Mouse (Mus musculus): ENCODE data around the gene Acaca.

Gene Acaca

GRCm38 (mm10) chr11:84128943-84129798 is at the start of gene Acaca, which contains the start of gene Tada2a:
Gene Acaca, plus strand, starts transcription at chr11:84129672.
Gene Tada2a, minus strand, starts transcription at chr11:84129600.
- peak; percentile 74 to 80 for DNase-seq (ENCODE audit: low spot score in 2 of 2)

GRCm38 (mm10) chr11:84079887-84080286 is 49.6 kb upstream of the Acaca start:
- no peak for DNase-seq (ENCODE audit: low spot score in 2 of 2)

GRCm38 (mm10) chr11:84080327-84080726 is 49.1 kb upstream of the Acaca start:
- no peak for DNase-seq (ENCODE audit: low spot score in 2 of 2)

- DNase-seq (ENCODE audit: low spot score in 2 of 2): no peak
Measured at GRCm38 (mm10) chr11:84081901-84082300, 47.6 kb upstream of the Acaca start.

DNA sequence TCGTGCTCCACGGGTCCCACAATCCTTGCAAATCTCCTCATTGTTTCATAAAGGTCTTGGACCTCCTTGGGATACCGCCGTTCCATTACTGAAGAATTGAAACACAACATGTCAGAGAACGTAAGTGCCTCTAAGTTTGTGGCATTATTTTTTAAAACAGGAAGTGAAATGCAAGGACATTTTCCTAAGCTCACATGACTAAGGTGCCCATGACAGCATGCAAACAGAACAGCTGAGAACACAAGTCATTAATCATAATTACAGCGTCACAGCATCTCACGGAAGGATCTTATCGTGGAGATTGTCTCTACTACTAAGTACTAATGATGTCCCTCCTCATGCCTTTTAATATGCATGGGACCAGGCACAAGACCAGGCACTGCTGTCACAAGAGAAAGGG is 38.9 kb upstream of the Acaca start:
- DNase-seq (ENCODE audit: low spot score in 2 of 2): no peak

GRCm38 (mm10) chr11:84095084-84095483 is 34.4 kb upstream of the Acaca start:
- DNase-seq (ENCODE audit: low spot score in 2 of 2): no peak

- peak in 1 of 2 experiments; percentile 57 for DNase-seq (ENCODE audit: low spot score in 2 of 2)
Measured at GRCm38 (mm10) chr11:84097251-84097998, 32.0 kb upstream of the Acaca start.

GRCm38 (mm10) chr11:84101182-84101581 is 28.3 kb upstream of the Acaca start:
- no peak for DNase-seq (ENCODE audit: low spot score in 2 of 2)

DNA sequence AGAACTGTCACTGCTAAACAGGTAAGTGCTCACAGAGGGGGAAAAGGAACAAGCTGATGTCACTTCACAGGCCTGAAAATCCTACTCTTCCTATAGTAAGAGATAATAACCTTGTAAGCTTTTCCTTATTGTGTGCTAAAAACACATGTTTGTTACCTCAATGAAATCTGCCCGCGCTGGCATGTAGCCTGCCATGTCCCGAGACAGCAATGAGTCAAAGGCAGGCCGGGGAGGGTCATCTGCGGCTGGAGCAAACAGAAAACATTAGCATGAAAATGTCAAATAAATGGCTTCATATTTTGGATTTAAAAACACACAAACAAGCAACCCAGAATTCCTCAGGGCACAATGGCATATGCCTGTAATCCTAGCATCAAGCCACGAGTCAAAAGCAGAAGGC is 25.4 kb upstream of the Acaca start:
- DNase-seq (ENCODE audit: low spot score in 2 of 2): no peak

GRCm38 (mm10) chr11:84107137-84107536 is 22.3 kb upstream of the Acaca start:
- DNase-seq (ENCODE audit: low spot score in 2 of 2): no peak

- peak in 1 of 2 experiments; percentile 26 for DNase-seq (ENCODE audit: low spot score in 2 of 2)
Measured at GRCm38 (mm10) chr11:84113623-84114022, 15.8 kb upstream of the Acaca start.

DNA sequence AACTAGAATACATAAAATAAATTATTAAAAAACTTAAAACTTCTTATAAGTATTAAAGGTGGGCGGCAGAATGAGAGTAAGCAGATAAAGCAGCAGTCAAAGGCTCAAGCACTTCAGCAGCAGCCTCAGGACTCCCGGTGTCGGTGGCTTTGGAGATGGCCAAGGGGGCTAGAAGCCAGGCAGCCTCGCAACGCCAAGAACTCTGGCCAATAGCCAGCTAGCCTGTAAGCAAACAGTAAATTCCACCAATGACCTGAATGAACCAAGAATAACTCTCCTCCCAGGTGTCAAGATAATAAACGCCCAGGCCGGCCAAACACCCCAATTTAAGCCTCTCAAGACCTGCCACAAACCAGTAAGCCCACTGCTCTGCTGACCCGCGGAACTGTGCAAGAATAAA is 13.8 kb upstream of the Acaca start:
- DNase-seq (ENCODE audit: low spot score in 2 of 2): no peak

DNA sequence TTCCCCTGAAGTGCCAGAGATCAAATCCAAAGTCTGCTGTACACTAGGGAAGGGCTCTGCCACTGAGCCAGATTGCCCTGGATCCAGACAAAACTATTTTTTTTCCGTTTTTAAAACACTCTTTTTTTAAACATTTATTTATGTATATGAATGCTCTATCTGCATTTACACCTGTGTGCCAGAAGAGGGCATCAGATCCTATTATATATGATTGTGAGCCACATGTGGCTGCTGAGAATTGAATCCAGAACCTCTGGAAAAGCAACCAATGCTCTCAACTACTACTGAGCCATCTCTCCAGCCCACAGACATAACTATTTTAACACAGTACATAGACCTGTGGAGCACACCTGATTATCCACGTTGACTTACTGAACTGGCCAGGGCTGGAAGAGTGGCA is 13.3 kb upstream of the Acaca start:
- no peak for DNase-seq (ENCODE audit: low spot score in 2 of 2)

DNA sequence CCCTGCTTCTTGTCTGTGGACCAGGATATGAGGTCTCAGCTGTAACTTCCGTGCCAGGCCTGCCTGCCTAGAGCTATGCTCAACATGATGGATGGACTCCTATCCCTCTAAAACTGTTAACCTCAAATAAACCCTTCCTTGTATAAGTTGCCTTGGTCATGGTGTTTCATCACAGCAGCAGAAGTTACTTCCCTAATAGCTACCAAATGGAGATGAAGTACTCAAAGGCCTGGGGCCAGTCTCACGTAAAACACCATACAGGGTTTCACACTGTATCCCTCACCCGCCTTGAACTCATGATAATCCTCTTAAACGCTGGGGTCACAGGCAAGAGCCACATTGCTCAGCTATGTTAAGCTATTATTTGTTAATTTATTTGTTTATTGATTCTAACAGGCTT is 12.0 kb upstream of the Acaca start:
- no peak for DNase-seq (ENCODE audit: low spot score in 2 of 2)

DNA sequence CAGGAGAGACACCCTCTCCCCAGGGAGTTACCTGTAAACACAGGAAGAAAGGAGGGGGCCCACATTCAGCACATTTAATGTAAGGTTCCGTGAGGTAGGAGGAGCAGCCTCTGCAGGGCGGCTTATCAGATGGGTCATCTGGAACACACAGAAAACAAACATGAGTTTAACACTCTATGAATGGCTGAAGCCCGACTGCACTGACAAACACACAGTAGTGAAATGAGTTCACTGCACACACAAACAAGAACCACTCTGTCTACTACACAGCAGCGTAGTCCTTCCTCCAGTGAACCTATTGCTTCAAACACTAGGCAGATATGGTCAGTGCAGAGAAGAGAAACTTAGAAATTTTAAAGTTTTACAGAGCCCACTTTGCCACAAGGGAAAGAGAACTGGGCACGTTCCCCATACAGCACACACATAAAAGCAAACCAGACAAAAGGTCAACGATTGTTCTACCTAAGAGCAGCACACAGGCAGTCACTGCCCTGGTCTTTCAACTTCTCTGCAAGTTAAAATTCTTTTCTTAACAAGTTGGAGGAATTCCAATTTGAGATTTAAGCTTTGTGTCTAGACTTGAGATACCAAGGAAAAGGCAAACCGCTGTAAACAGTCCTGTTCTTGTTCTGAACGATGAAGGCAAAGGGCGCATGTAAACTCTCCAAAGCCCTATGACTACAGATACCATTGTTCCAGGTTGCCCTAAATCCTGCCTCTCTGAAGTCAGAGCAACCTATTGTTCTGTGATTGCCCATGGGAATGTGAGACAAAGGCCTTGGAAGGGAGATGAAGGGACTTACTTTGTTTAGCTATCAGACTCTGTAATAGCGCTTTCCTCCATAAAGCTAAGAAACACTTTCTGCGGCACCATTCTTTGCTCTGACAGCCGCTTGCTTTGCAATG is 8.2 kb upstream of the Acaca start:
- no peak for DNase-seq (ENCODE audit: low spot score in 2 of 2)

GRCm38 (mm10) chr11:84127977-84128376 is 1.5 kb upstream of the Acaca start:
- no peak for DNase-seq (ENCODE audit: low spot score in 2 of 2)

DNA sequence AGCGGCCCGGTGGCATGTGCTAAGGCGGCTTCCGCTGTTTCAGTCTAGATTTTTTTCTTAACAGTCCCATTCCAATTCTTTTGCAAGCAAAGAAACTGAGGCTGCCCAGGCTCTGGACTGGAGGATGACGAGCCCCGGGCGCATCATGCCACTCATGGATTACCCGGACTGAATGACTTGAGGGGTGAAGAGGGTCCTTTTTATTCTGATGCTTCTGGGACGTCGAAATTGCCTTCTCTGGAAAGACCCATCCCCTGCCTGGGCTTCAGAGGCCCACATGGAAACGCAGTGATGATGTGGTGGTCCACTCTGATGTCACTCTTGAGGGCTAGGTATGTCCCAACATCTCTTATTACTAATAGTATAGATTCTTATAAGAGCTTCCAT is 320 bp downstream of the Acaca start:
- no peak for DNase-seq (ENCODE audit: low spot score in 2 of 2)

- no peak for DNase-seq (ENCODE audit: low spot score in 2 of 2)
Measured at GRCm38 (mm10) chr11:84134331-84134860, 4.9 kb downstream of the Acaca start.

- DNase-seq (ENCODE audit: low spot score in 2 of 2): no peak
Measured at GRCm38 (mm10) chr11:84136453-84136852, 7.0 kb downstream of the Acaca start.

- DNase-seq (ENCODE audit: low spot score in 2 of 2): peak; percentile 30 to 62
Measured at GRCm38 (mm10) chr11:84141752-84142151, 12.3 kb downstream of the Acaca start.

GRCm38 (mm10) chr11:84145201-84145798 is 15.8 kb downstream of the Acaca start:
- no peak for DNase-seq (ENCODE audit: low spot score in 2 of 2)

Data from frontal cortex, postnatal 36 days (tissue).